Mouse (Mus musculus) megakaryocyte, embryonic 14.5 days (primary cell): Measurements from ENCODE around the gene Mylip.

Experiments used
- FLI1 ChIP-seq: IDR thresholded peaks from 2 replicates; pipeline ENCODE4 v1.6.1; 2012; ENCODE audit warnings: low read length, inconsistent platforms, mixed read lengths
- GATA1 ChIP-seq: IDR thresholded peaks from 3 replicates; pipeline ENCODE4 v1.6.1; 2012; ENCODE audit warnings: mixed read lengths, low read length, inconsistent platforms, borderline replicate concordance

GRCm38 (mm10) chr13:45422709-45423108 lies 33.2 kb downstream of the Mylip start:
- TF ChIP-seq GATA1 (no peak), FLI1 (no peak)
